Mouse (Mus musculus): ENCODE data around the gene Usp6nl. TPM values are rescaled to one million over a fixed set of nuclear protein-coding genes. Genes with fewer than 3 reads are reported as not detected.

Gene Usp6nl
- polyA plus RNA-seq (2016; fragmentation: Nextera tagmentation; extraction: Ambion mirVana) = 15.7 and 16.5 TPM in 2 replicates

DNA sequence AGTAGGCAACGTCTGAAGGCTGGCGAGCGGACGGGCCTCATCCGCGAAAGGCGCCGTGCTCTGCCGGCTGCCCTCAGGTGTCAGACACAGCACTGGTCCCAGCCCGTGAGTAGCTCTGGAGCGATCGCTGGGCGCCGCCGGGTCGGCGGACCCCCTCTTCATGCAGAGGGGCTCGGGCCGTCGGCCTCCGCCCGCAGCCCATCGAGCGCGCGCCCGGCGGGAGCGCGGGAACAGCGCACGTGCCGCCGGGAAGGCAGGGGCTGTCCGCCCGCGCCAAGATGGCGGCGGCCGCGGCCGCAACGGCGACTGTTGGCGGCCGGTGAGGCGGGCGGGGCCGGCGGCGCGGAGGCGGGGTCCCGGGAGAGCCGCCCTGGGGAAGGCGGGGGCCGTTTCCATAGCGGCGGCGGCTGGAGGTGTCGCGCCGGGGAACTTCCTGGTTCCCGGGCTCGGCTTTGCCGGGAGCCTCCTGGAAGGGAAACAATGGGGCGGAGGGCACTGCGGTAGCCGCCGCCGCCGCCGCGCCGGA lies at the start of gene Usp6nl:
Gene Usp6nl (plus strand): TSS at position 292 of the 526 bp plus-strand sequence.
- WGBS = under 1% methylated on average over 68 of the region's 75 CpGs
- Histone ChIP-seq H3K4me2 (replicated peaks) (peak within 1 kb of the TSS; percentile 56), H3K27ac (peak within 1 kb of the TSS; percentile 99), H3K4me3 (peak within 1 kb of the TSS; percentile 95), H3K9ac (peak within 1 kb of the TSS; percentile 94), H3K36me3 (no peaks in the 10 kb centered on the region), H3K9me3 (no peaks in the 10 kb centered on the region), H3K4me1 (peaks cover 20% of the 10 kb centered on the region), H3K27me3 (no peaks in the 10 kb centered on the region)
- peak; percentile 76 for ATAC-seq (ENCODE audit: insufficient number of reproducible peaks, insufficient read depth, low FRiP score, low TSS enrichment)

DNA sequence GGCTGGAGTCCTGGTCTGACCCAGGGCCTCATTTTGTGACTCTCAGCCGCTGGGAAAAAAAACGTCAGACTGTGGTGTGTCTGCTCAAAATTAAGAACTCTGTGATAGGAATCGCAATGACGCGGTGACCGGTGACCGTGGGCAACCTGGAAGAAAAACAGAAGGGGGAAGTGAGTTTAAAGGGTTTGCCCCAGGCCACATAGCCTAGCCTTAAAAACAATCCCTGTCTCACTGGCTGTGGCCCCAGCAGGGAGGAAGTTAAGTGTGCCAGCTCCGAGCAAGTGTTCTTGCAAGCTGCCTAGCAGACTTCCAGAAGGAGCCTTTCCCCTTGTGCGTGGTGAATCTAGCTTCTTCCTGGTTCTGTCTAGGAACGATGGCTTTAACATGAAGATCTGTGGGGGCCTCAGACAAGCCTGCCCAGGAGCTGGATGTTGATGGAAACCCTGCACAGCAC lies 49.0 kb upstream of the Usp6nl start:
- peak overlapping the region; percentile 57; the same call in 1 of the 2 replicates for H3K27ac ChIP-seq
- peaks cover 12% of the 10 kb centered on the region; the same call in 1 of the 2 replicates for H3K4me1 ChIP-seq
- H3K36me3 ChIP-seq = no peaks in the 10 kb centered on the region
- no peak overlapping the region for H3K9ac ChIP-seq
- H3K27me3 ChIP-seq = no peaks in the 10 kb centered on the region
- H3K4me2 ChIP-seq (replicated peaks) = peak overlapping the region; percentile 26; the same call in 1 of the 2 replicates
- no peak for ATAC-seq (ENCODE audit: insufficient number of reproducible peaks, insufficient read depth, low FRiP score, low TSS enrichment)
- H3K9me3 ChIP-seq = no peaks in the 10 kb centered on the region
- no peak overlapping the region for H3K4me3 ChIP-seq
- 12% methylated on average over 10 of the region's 10 CpGs for WGBS

DNA sequence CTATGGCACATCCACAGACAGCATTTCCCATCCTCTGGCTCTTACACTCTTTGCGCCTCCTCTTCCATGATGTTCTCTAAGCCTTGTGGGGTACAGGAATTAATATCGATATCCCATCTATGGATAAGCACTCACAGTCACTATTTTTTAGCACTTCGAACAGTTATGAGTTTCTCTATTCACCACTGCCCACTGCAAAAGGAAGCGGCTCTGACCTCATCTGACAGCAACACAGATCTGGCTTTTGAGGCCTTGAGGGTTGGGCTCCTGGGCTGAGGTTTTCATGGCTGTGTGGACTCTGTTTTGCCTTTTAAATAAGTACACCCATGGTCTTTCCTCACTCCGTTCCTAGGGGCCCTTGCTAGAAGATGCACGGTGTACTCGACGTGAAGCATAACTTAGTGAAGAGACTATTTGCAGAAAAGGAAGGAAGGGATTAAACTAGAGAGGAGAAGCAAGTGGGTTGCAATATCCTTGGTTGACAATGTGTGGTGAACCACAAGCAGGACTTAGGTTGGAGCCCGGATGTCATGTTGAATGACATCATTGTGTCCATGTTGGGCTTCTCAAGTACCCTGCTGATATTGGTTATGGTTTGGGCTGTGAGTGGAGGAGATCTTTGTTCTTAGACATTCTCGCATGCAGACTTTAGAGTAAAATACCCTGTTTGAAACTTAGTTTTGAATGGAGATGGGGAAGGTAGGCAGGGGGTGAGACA lies 43.5 kb upstream of the Usp6nl start:
- no peak overlapping the region for H3K4me2 ChIP-seq (replicated peaks)
- H3K27me3 ChIP-seq = no peaks in the 10 kb centered on the region
- WGBS = 87% methylated on average over 10 of the region's 10 CpGs
- H3K36me3 ChIP-seq = no peaks in the 10 kb centered on the region
- H3K9ac ChIP-seq = no peak overlapping the region
- H3K4me3 ChIP-seq = no peak overlapping the region
- H3K4me1 ChIP-seq = peaks cover 8% of the 10 kb centered on the region; the same call in 1 of the 2 replicates
- no peaks in the 10 kb centered on the region for H3K9me3 ChIP-seq
- no peak for ATAC-seq (ENCODE audit: insufficient number of reproducible peaks, insufficient read depth, low FRiP score, low TSS enrichment)
- no peak overlapping the region for H3K27ac ChIP-seq

DNA sequence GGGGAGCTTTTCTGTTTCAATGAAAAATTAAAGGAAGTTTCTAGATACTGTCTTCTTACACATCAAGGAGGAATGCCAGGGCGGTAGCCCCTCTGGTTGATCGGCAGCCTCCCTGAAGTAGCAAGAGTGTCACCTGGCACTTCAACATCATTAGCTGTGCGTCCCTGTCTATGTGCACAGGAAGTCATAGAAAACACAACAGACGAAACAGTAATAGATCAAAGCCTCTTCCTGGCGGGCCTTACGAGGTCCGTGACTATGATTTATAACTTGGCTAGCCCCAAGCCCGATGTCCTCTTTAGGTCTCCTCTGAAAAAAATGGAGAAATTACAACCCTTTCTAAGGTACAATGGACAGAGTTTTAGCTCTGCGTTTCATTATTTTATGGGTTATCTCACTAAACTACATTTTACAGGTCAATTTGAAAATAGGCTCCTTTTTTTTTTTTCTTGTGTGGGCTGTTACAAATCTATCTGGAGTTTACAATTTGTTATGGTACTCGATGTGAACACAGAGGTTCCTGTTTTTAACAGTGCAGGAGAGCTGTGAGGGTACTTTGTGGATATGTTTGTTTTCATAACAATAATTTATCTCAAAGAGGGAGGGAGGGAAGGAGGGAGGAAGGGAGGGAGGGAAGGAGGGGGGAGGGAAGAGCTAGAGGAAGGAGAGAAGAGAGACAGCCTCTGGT lies 42.7 kb upstream of the Usp6nl start:
- Histone ChIP-seq H3K27ac (no peak overlapping the region), H3K4me3 (no peak overlapping the region), H3K9me3 (no peaks in the 10 kb centered on the region), H3K4me2 (replicated peaks) (no peak overlapping the region), H3K27me3 (no peaks in the 10 kb centered on the region), H3K9ac (no peak overlapping the region), H3K36me3 (no peaks in the 10 kb centered on the region), H3K4me1 (0 out of 2 replicates have a peak, but pooled peaks cover 4% of the 10 kb centered on the region)
- no peak for ATAC-seq (ENCODE audit: insufficient number of reproducible peaks, insufficient read depth, low FRiP score, low TSS enrichment)
- 63% methylated on average over 10 of the region's 10 CpGs for WGBS

DNA sequence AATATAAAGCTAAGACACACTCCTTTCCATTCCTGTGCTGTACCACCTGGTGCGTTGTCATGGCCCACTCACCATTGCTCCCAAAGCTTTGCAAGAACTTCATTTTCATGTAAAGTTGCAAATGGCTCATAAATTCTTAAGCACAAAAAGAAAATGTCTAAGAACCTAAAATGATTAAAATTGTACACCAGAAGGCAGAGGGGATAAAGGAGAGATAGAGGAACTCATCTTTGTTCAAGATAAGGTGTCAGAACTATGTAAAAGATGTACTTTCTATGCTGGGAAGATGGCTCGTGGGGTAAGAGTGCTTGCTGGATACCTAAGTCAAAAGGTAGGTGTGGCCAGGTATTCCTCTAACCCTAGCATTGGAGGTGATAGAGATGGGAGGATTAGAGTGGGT lies 38.9 kb upstream of the Usp6nl start:
- 0 out of 2 replicates have a peak, but pooled peaks cover 4% of the 10 kb centered on the region for H3K4me1 ChIP-seq
- no peak overlapping the region for H3K27ac ChIP-seq
- H3K4me3 ChIP-seq = no peak overlapping the region
- H3K9me3 ChIP-seq = no peaks in the 10 kb centered on the region
- no peak overlapping the region for H3K4me2 ChIP-seq (replicated peaks)
- no peaks in the 10 kb centered on the region for H3K27me3 ChIP-seq
- H3K9ac ChIP-seq = no peak overlapping the region
- no peak for ATAC-seq (ENCODE audit: insufficient number of reproducible peaks, insufficient read depth, low FRiP score, low TSS enrichment)
- 89% methylated on average over 2 of the region's 2 CpGs for WGBS
- no peaks in the 10 kb centered on the region for H3K36me3 ChIP-seq

DNA sequence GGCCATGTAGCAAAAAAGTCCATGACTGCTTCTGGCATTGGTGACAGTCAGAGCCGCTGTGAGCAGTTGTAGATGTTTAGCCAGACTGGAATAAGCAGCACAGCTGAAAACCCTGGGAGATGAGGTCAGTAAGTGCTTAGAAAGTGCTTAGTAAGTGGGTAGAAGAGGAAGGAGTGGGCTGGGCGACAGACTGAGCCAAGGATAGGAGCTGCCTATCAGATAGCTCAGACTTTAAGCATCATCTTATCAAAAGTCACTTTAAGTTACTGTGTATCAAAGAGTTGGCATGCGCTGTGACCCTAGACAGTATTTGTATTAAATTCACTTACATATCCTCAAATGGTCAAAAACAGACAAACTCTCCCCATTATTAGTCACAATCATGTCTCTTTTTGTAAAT lies 37.7 kb upstream of the Usp6nl start:
- Histone ChIP-seq H3K9me3 (no peaks in the 10 kb centered on the region), H3K4me1 (0 out of 2 replicates have a peak, but pooled peaks cover 4% of the 10 kb centered on the region), H3K4me2 (replicated peaks) (no peak overlapping the region), H3K9ac (no peak overlapping the region), H3K4me3 (no peak overlapping the region), H3K27ac (no peak overlapping the region), H3K27me3 (no peaks in the 10 kb centered on the region), H3K36me3 (no peaks in the 10 kb centered on the region)
- no peak for ATAC-seq (ENCODE audit: insufficient number of reproducible peaks, insufficient read depth, low FRiP score, low TSS enrichment)
- WGBS = 84% methylated on average over 3 of the region's 3 CpGs

DNA sequence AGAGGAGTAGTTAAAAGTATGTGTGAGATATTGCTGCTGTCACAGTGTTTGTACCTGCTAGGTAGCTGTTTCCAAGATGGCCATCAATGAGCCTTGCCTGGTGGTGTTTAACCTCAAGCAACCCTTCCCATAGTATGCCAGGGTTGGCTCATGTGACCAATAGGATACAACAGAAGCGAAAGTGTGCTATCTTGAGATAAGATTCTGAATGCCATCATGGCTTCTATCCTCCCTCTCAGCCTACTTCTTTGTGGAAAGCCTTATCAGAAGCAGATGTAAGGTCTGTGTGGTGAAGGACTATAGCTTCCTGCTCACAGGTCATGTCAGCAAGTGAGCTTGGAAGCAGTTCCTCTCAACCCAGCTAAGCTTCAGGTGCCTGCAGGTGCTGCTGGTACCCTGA lies 36.7 kb upstream of the Usp6nl start:
- H3K9ac ChIP-seq = no peak overlapping the region
- ATAC-seq (ENCODE audit: insufficient number of reproducible peaks, insufficient read depth, low FRiP score, low TSS enrichment) = no peak
- no peak overlapping the region for H3K27ac ChIP-seq
- no peaks in the 10 kb centered on the region for H3K27me3 ChIP-seq
- 81% methylated on average over 1 of the region's 1 CpGs for WGBS
- H3K9me3 ChIP-seq = no peaks in the 10 kb centered on the region
- no peak overlapping the region for H3K4me3 ChIP-seq
- H3K36me3 ChIP-seq = no peaks in the 10 kb centered on the region
- no peak overlapping the region for H3K4me2 ChIP-seq (replicated peaks)
- 0 out of 2 replicates have a peak, but pooled peaks cover 4% of the 10 kb centered on the region for H3K4me1 ChIP-seq

DNA sequence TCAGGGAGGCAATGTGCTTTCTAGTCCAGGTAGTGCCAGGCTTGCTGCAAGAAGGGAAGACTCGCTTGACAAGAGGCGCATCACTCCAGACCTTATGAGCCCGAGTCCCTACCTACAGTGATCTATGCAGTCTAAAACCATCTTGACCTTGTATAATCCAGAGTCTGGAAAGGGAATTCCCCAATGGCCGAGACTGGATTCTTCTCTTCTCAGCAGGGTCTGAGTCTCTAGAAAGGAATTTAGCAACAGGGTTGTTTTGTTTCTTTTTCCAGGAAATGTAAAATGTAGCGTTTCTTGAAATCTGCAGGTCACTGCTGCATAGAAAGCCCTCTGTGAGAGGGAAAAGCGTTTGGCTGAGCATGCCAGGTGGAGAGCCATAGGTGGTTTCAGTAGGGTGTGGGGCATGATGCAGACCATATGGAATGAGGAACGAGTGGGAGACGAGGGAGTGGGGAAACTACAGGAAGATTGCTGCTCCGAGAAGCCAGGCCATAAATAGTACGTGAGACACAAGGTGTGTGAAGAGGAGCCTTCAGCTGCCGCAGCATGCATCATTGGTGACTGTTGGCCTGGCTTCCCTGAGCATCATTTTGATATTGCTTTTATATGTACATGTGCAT lies 28.5 kb upstream of the Usp6nl start:
- no peak overlapping the region for H3K4me3 ChIP-seq
- WGBS = 76% methylated on average over 11 of the region's 11 CpGs
- H3K9me3 ChIP-seq = no peaks in the 10 kb centered on the region
- no peaks in the 10 kb centered on the region for H3K36me3 ChIP-seq
- H3K4me1 ChIP-seq = no peaks in the 10 kb centered on the region
- H3K27ac ChIP-seq = no peak overlapping the region
- no peak overlapping the region for H3K4me2 ChIP-seq (replicated peaks)
- H3K9ac ChIP-seq = no peak overlapping the region
- no peak for ATAC-seq (ENCODE audit: insufficient number of reproducible peaks, insufficient read depth, low FRiP score, low TSS enrichment)
- H3K27me3 ChIP-seq = no peaks in the 10 kb centered on the region

DNA sequence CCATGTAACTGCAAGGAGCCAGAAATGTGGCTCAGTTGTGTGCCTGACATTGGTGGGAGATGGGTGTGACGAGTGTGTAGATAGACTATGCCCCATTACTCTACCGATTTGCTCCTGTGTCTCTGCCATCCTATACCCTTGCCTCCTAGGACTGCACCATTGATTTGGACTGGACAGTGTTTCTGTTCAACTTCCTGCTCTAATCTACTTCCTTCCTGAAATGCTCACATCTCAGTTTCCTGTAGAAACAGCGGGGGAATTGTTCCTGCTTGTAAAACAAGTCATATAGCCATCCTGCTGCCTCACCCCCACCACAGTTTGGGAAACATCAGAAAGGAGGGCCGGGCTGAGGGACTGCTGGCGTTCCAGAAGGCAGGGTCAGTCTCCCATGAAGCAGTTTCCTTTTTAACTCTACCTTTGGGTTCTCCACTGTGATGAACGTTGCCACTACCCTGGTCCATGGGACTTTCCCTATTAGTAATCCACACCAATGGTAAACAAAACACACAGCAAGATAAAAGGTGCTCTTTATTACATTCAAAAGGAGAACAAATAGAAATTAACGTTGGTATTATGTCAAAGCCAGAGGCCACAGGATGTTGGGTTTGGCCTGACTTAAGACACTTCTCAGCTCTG lies 27.4 kb upstream of the Usp6nl start:
- ATAC-seq (ENCODE audit: insufficient number of reproducible peaks, insufficient read depth, low FRiP score, low TSS enrichment) = no peak
- Histone ChIP-seq H3K4me1 (no peaks in the 10 kb centered on the region), H3K9ac (no peak overlapping the region), H3K27me3 (no peaks in the 10 kb centered on the region), H3K36me3 (no peaks in the 10 kb centered on the region), H3K4me3 (no peak overlapping the region), H3K27ac (no peak overlapping the region), H3K4me2 (replicated peaks) (no peak overlapping the region), H3K9me3 (no peaks in the 10 kb centered on the region)
- WGBS = 53% methylated on average over 7 of the region's 7 CpGs

DNA sequence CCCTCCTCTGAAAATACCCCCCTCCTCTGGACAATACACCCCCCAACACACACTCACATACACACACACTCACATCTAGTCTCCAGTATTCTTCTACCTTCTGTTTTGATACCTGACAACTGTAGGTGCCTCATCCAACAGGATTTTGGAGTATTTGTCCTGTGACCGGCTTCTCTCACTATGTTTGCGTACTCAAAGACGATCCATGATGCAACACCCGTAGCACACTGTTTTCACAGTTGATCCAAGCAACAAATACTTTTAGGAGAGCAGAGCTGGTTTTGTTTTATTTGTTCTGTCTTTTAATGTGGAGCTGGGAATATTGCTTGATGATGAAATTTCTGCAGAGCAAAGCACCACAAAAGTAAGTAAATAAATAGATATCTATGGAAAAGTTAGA lies 17.7 kb upstream of the Usp6nl start:
- H3K4me3 ChIP-seq = no peak overlapping the region
- no peaks in the 10 kb centered on the region for H3K36me3 ChIP-seq
- H3K9me3 ChIP-seq = no peaks in the 10 kb centered on the region
- no peak overlapping the region for H3K4me2 ChIP-seq (replicated peaks)
- no peaks in the 10 kb centered on the region for H3K27me3 ChIP-seq
- 90% methylated on average over 4 of the region's 4 CpGs for WGBS
- H3K9ac ChIP-seq = no peak overlapping the region
- no peak for ATAC-seq (ENCODE audit: insufficient number of reproducible peaks, insufficient read depth, low FRiP score, low TSS enrichment)
- H3K4me1 ChIP-seq = no peaks in the 10 kb centered on the region
- no peak overlapping the region for H3K27ac ChIP-seq

DNA sequence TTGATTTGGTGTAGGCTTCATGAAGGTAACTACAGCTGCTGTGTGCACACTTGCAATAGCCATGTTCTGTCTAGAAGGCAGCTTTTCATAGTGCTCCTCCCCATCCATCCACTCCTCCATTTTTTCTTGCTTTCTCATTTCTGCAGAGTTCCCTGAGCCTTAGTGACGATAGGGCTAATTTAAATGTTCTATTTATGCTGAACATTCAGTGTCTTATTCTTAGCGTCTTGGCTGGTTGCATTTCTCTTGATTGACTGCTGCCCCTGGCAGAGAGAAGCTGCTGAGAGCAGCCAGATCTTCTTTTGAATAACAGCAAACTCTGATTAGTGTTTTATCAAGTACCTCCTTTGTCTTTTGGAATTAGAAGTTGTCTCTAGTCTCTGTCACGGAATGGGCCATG lies 15.6 kb upstream of the Usp6nl start:
- WGBS = 77% methylated on average over 3 of the region's 3 CpGs
- H3K9me3 ChIP-seq = no peaks in the 10 kb centered on the region
- no peak for ATAC-seq (ENCODE audit: insufficient number of reproducible peaks, insufficient read depth, low FRiP score, low TSS enrichment)
- H3K4me2 ChIP-seq (replicated peaks) = no peak overlapping the region
- H3K4me3 ChIP-seq = no peak overlapping the region
- no peak overlapping the region for H3K27ac ChIP-seq
- no peaks in the 10 kb centered on the region for H3K36me3 ChIP-seq
- no peak overlapping the region for H3K9ac ChIP-seq
- no peaks in the 10 kb centered on the region for H3K27me3 ChIP-seq
- H3K4me1 ChIP-seq = no peaks in the 10 kb centered on the region
